Mouse (Mus musculus): ENCODE data around the gene Auh. TPM values are rescaled to one million over a fixed set of nuclear protein-coding genes. Genes with fewer than 3 reads are reported as not detected.

Gene Auh
- polyA plus RNA-seq (2012; rRNA removed), result 12.0 and 13.8 TPM in 2 replicates

GRCm38 (mm10) chr13:52929209-52930171 lies at the start of gene Auh:
Gene Auh, minus strand, starts transcription at chr13:52929681.

Other genes starting within 250 kb of the Auh start
- 2.9 and 3.3 TPM in 2 replicates for gene Nfil3, start 51.4 kb upstream of the Auh start, polyA plus RNA-seq (2012; rRNA removed)